Mouse (Mus musculus): ENCODE measurements at regions not wholly inside any gene's neighbourhood (a gene's known extent, or its start where the extent isn't known, plus 50 kb on each side); places are given as distances from the start of the nearest gene placed in this dataset.
"Not testable (repeated sequence)": the region's sequence is repeated elsewhere in the genome, so short reads cannot be mapped to it uniquely, and the experiment has no call there.

GRCm38 (mm10) chr15:52459315-52459714 is 1425.4 kb upstream of the Gm7489 start:
- H3K4me3 ChIP-seq (ENCODE audit: low read depth, low read length): no peak overlapping the region
- H3K27ac ChIP-seq (ENCODE audit: insufficient read depth, low read depth, low read length): no peak overlapping the region
- 67% methylated on average over 1 of the region's 1 CpGs for WGBS
- H3K4me1 ChIP-seq (ENCODE audit: control insufficient read depth, insufficient read depth, insufficient read length, low read length): no peaks in the 10 kb centered on the region
- no peaks in the 10 kb centered on the region for H3K27me3 ChIP-seq (ENCODE audit: control insufficient read depth, insufficient read depth, low read length)
- H3K36me3 ChIP-seq (ENCODE audit: control insufficient read depth, insufficient read depth, low read length): no peaks in the 10 kb centered on the region
- no peak for TF ChIP-seq POLR2A (IDR thresholded peaks at IDR 0.05; ENCODE audit: low read depth, low read length)
- no peak for TF ChIP-seq CTCF (IDR thresholded peaks at IDR 0.05; ENCODE audit: extremely low read depth, insufficient read length, insufficient replicate concordance, low read depth, low read length)

GRCm38 (mm10) chr15:52464226-52465138 is 1420.2 kb upstream of the Gm7489 start:
- WGBS: 54% methylated on average over 8 of the region's 8 CpGs
- H3K4me3 ChIP-seq (ENCODE audit: low read depth, low read length): no peak overlapping the region
- no peaks in the 10 kb centered on the region for H3K36me3 ChIP-seq (ENCODE audit: control insufficient read depth, insufficient read depth, low read length)
- TF ChIP-seq CTCF (IDR thresholded peaks at IDR 0.05; ENCODE audit: extremely low read depth, insufficient read length, insufficient replicate concordance, low read depth, low read length): no peak
- no peak for TF ChIP-seq POLR2A (IDR thresholded peaks at IDR 0.05; ENCODE audit: low read depth, low read length)
- no peaks in the 10 kb centered on the region for H3K4me1 ChIP-seq (ENCODE audit: control insufficient read depth, insufficient read depth, insufficient read length, low read length)
- H3K27ac ChIP-seq (ENCODE audit: insufficient read depth, low read depth, low read length): no peak overlapping the region
- no peaks in the 10 kb centered on the region for H3K27me3 ChIP-seq (ENCODE audit: control insufficient read depth, insufficient read depth, low read length)

- H3K4me1 ChIP-seq (ENCODE audit: control insufficient read depth, insufficient read depth, insufficient read length, low read length); H3K27ac ChIP-seq (ENCODE audit: insufficient read depth, low read depth, low read length); H3K4me3 ChIP-seq (ENCODE audit: low read depth, low read length); H3K27me3 ChIP-seq (ENCODE audit: control insufficient read depth, insufficient read depth, low read length); H3K36me3 ChIP-seq (ENCODE audit: control insufficient read depth, insufficient read depth, low read length): not testable (repeated sequence)
- 86% methylated on average over 20 of the region's 20 CpGs for WGBS
These were observed 1406.6 kb upstream of the Gm7489 start for GRCm38 (mm10) chr15:52478124-52478523.

GRCm38 (mm10) chr15:52480834-52481233 is 1403.9 kb upstream of the Gm7489 start:
- Histone ChIP-seq H3K27me3 (ENCODE audit: control insufficient read depth, insufficient read depth, low read length) (no peaks in the 10 kb centered on the region), H3K4me1 (ENCODE audit: control insufficient read depth, insufficient read depth, insufficient read length, low read length) (no peaks in the 10 kb centered on the region), H3K36me3 (ENCODE audit: control insufficient read depth, insufficient read depth, low read length) (no peaks in the 10 kb centered on the region), H3K4me3 (ENCODE audit: low read depth, low read length) (no peak overlapping the region), H3K27ac (ENCODE audit: insufficient read depth, low read depth, low read length) (no peak overlapping the region)
- 60% methylated on average over 3 of the region's 3 CpGs for WGBS
- no peak for TF ChIP-seq POLR2A (IDR thresholded peaks at IDR 0.05; ENCODE audit: low read depth, low read length)
- TF ChIP-seq CTCF (IDR thresholded peaks at IDR 0.05; ENCODE audit: extremely low read depth, insufficient read length, insufficient replicate concordance, low read depth, low read length): no peak

- WGBS: 76% methylated on average over 5 of the region's 5 CpGs
- TF ChIP-seq CTCF (IDR thresholded peaks at IDR 0.05; ENCODE audit: extremely low read depth, insufficient read length, insufficient replicate concordance, low read depth, low read length) (no peak), POLR2A (IDR thresholded peaks at IDR 0.05; ENCODE audit: low read depth, low read length) (no peak)
- H3K4me1 ChIP-seq (ENCODE audit: control insufficient read depth, insufficient read depth, insufficient read length, low read length): no peaks in the 10 kb centered on the region
- no peak overlapping the region for H3K27ac ChIP-seq (ENCODE audit: insufficient read depth, low read depth, low read length)
- no peaks in the 10 kb centered on the region for H3K36me3 ChIP-seq (ENCODE audit: control insufficient read depth, insufficient read depth, low read length)
- no peak overlapping the region for H3K4me3 ChIP-seq (ENCODE audit: low read depth, low read length)
- no peaks in the 10 kb centered on the region for H3K27me3 ChIP-seq (ENCODE audit: control insufficient read depth, insufficient read depth, low read length)
These were observed 1401.0 kb upstream of the Gm7489 start for GRCm38 (mm10) chr15:52483598-52484165.

- no peak overlapping the region for H3K27ac ChIP-seq (ENCODE audit: insufficient read depth, low read depth, low read length)
- H3K27me3 ChIP-seq (ENCODE audit: control insufficient read depth, insufficient read depth, low read length): no peaks in the 10 kb centered on the region
- H3K4me3 ChIP-seq (ENCODE audit: low read depth, low read length): no peak overlapping the region
- no peak for TF ChIP-seq CTCF (IDR thresholded peaks at IDR 0.05; ENCODE audit: extremely low read depth, insufficient read length, insufficient replicate concordance, low read depth, low read length)
- no peak for TF ChIP-seq POLR2A (IDR thresholded peaks at IDR 0.05; ENCODE audit: low read depth, low read length)
- H3K36me3 ChIP-seq (ENCODE audit: control insufficient read depth, insufficient read depth, low read length): no peaks in the 10 kb centered on the region
- whole genome bisulfite sequencing: 57% methylated on average over 5 of the region's 5 CpGs
- no peaks in the 10 kb centered on the region for H3K4me1 ChIP-seq (ENCODE audit: control insufficient read depth, insufficient read depth, insufficient read length, low read length)
These were observed 1400.4 kb upstream of the Gm7489 start for GRCm38 (mm10) chr15:52484276-52484675.

GRCm38 (mm10) chr15:52505278-52505831 is 1379.4 kb upstream of the Gm7489 start:
- H3K36me3 ChIP-seq (ENCODE audit: control insufficient read depth, insufficient read depth, low read length): no peaks in the 10 kb centered on the region
- H3K4me3 ChIP-seq (ENCODE audit: low read depth, low read length): no peak overlapping the region
- no peak for TF ChIP-seq CTCF (IDR thresholded peaks at IDR 0.05; ENCODE audit: extremely low read depth, insufficient read length, insufficient replicate concordance, low read depth, low read length)
- TF ChIP-seq POLR2A (IDR thresholded peaks at IDR 0.05; ENCODE audit: low read depth, low read length): no peak
- no peaks in the 10 kb centered on the region for H3K27me3 ChIP-seq (ENCODE audit: control insufficient read depth, insufficient read depth, low read length)
- H3K4me1 ChIP-seq (ENCODE audit: control insufficient read depth, insufficient read depth, insufficient read length, low read length): no peaks in the 10 kb centered on the region
- no peak overlapping the region for H3K27ac ChIP-seq (ENCODE audit: insufficient read depth, low read depth, low read length)
- 36% methylated on average over 9 of the region's 9 CpGs for WGBS

Data from small intestine, adult 2 months (tissue).